14 mouse cellular contexts compared by ENCODE assay signal in genomic region chr1:156538382-156538781, GRCm38 (mm10). TPM values are rescaled to one million over a fixed set of nuclear protein-coding genes. Genes with fewer than 3 reads are reported as not detected.
DNase-seq lines count a peak whose midpoint lies in the region; ATAC-seq and TF ChIP-seq lines count a peak whose summit lies in the region.
"Had no signal": no experiment of that assay in that cellular context is flagged by ENCODE, and none has a peak within 500 bp of the region (broad histone marks: within the 10 kb centered on the region; RNA-seq: fewer than 3 reads in every experiment).

No protein-coding gene starts in this region.

- H3K27ac ChIP-seq in forebrain, embryonic 14.5 days (ENCODE audit: low read depth, low read length) = no peak overlapping the region
- H3K27ac ChIP-seq in forebrain, embryonic 15.5 days (replicated peaks) = no peak overlapping the region
- no peak overlapping the region for H3K27ac ChIP-seq in liver, postnatal 0 days (ENCODE audit: low read depth)
- H3K27ac ChIP-seq in embryonic facial prominence, embryonic 10.5 days (replicated peaks) = no peak overlapping the region
- H3K27ac ChIP-seq: heart, embryonic 15.5 days; limb, embryonic 13.5 days; midbrain, embryonic 10.5 days had no signal

- WGBS in forebrain, embryonic 14.5 days = 87% methylated on average over 3 of the region's 3 CpGs
- 91% methylated on average over 3 of the region's 3 CpGs for WGBS in forebrain, embryonic 15.5 days
- 67% methylated on average over 3 of the region's 3 CpGs for WGBS in liver, postnatal 0 days (ENCODE audit: insufficient replicate concordance)
- 81% methylated on average over 3 of the region's 3 CpGs for WGBS in embryonic facial prominence, embryonic 10.5 days

- ATAC-seq in forebrain, embryonic 14.5 days = no peak
- no peak for ATAC-seq in forebrain, embryonic 15.5 days (replicated peaks)
- no peak for ATAC-seq in liver, postnatal 0 days
- ATAC-seq: activated CD4-positive, CD25-positive, alpha-beta regulatory T cell, adult 4 months; inflammation-experienced regulatory T-cells, adult 6 months had no signal

- TF ChIP-seq CTCF in liver, postnatal 0 days (IDR thresholded peaks at IDR 0.05; ENCODE audit: low read depth) = peak; percentile 53
- peak; percentile 23 for TF ChIP-seq CTCF in E14TG2a.4 (conservative IDR thresholded peaks at IDR 0.05; ENCODE audit: low read length)

- no peaks in the 10 kb centered on the region for H3K27me3 ChIP-seq in forebrain, embryonic 14.5 days (replicated peaks; ENCODE audit: control insufficient read depth, insufficient read depth, low read length)
- no peaks in the 10 kb centered on the region for H3K27me3 ChIP-seq in forebrain, embryonic 15.5 days
- no peaks in the 10 kb centered on the region for H3K27me3 ChIP-seq in liver, postnatal 0 days (ENCODE audit: insufficient read depth, low read length)
- no peaks in the 10 kb centered on the region for H3K27me3 ChIP-seq in E14TG2a.4 (ENCODE audit: insufficient read depth, low read length)
- no peaks in the 10 kb centered on the region for H3K27me3 ChIP-seq in embryonic facial prominence, embryonic 10.5 days (replicated peaks; ENCODE audit: low read depth, poor library complexity, severe bottlenecking)
- H3K27me3 ChIP-seq: heart, embryonic 15.5 days; limb, embryonic 13.5 days had no signal

- no peak overlapping the region for H3K9ac ChIP-seq in forebrain, embryonic 14.5 days (ENCODE audit: low read length)
- H3K9ac ChIP-seq in forebrain, embryonic 15.5 days (replicated peaks) = no peak overlapping the region
- H3K9ac ChIP-seq in liver, postnatal 0 days (replicated peaks) = no peak overlapping the region
- H3K9ac ChIP-seq: heart, embryonic 15.5 days; limb, embryonic 13.5 days had no signal

- peak; percentile 19 for DNase-seq in forebrain, embryonic 14.5 days (ENCODE audit: low spot score)
- DNase-seq in liver, postnatal 0 days = no peak
- no peak for DNase-seq in liver
- peak; percentile 8 for DNase-seq in mesoderm, embryonic 11.5 days (ENCODE audit: low read depth, low spot score)
- no peak for DNase-seq in embryonic facial prominence, embryonic 10.5 days (ENCODE audit: low spot score)
- DNase-seq in layer of hippocampus, adult 8-10 months (ENCODE audit: low spot score in 2 of 2) = no peak
- DNase-seq: right cerebral cortex, postnatal 4 days had no signal

- H3K9me3 ChIP-seq in forebrain, embryonic 14.5 days (replicated peaks; ENCODE audit: control insufficient read depth, low read length) = no peaks in the 10 kb centered on the region
- no peaks in the 10 kb centered on the region for H3K9me3 ChIP-seq in forebrain, embryonic 15.5 days
- no peaks in the 10 kb centered on the region for H3K9me3 ChIP-seq in liver, postnatal 0 days (ENCODE audit: low read length)
- peaks cover 5% of the 10 kb centered on the region; the same call in 1 of the 2 replicates for H3K9me3 ChIP-seq in E14TG2a.4 (ENCODE audit: low read length)
- H3K9me3 ChIP-seq in embryonic facial prominence, embryonic 10.5 days = no peaks in the 10 kb centered on the region
- H3K9me3 ChIP-seq: heart, embryonic 15.5 days; limb, embryonic 13.5 days; midbrain, embryonic 10.5 days had no signal

- H3K4me2 ChIP-seq in forebrain, embryonic 14.5 days (ENCODE audit: low read length) = no peak overlapping the region
- H3K4me2 ChIP-seq in forebrain, embryonic 15.5 days (replicated peaks) = no peak overlapping the region
- H3K4me2 ChIP-seq in liver, postnatal 0 days (ENCODE audit: low read depth, low read length) = no peak overlapping the region
- H3K4me2 ChIP-seq: heart, embryonic 15.5 days; limb, embryonic 13.5 days had no signal

- no peak for TF ChIP-seq EP300 in liver, postnatal 0 days (IDR thresholded peaks at IDR 0.05; ENCODE audit: low read depth)

- H3K36me3 ChIP-seq in forebrain, embryonic 14.5 days (ENCODE audit: control insufficient read depth, insufficient read depth, low read length) = no peaks in the 10 kb centered on the region
- no peaks in the 10 kb centered on the region for H3K36me3 ChIP-seq in forebrain, embryonic 15.5 days
- no peaks in the 10 kb centered on the region for H3K36me3 ChIP-seq in liver, postnatal 0 days (replicated peaks; ENCODE audit: insufficient read depth, low read length)
- H3K36me3 ChIP-seq in E14TG2a.4 (ENCODE audit: insufficient read depth, low read length) = no peaks in the 10 kb centered on the region
- no peaks in the 10 kb centered on the region for H3K36me3 ChIP-seq in embryonic facial prominence, embryonic 10.5 days (replicated peaks)
- H3K36me3 ChIP-seq: heart, embryonic 15.5 days; limb, embryonic 13.5 days; midbrain, embryonic 10.5 days had no signal

- no peaks in the 10 kb centered on the region for H3K4me1 ChIP-seq in forebrain, embryonic 14.5 days (ENCODE audit: control insufficient read depth, insufficient read depth, low read length)
- no peaks in the 10 kb centered on the region for H3K4me1 ChIP-seq in forebrain, embryonic 15.5 days
- no peaks in the 10 kb centered on the region for H3K4me1 ChIP-seq in liver, postnatal 0 days (ENCODE audit: insufficient read depth)
- H3K4me1 ChIP-seq in E14TG2a.4 (replicated peaks; ENCODE audit: low read depth, low read length) = no peaks in the 10 kb centered on the region
- no peaks in the 10 kb centered on the region for H3K4me1 ChIP-seq in embryonic facial prominence, embryonic 10.5 days
- H3K4me1 ChIP-seq: heart, embryonic 15.5 days; limb, embryonic 13.5 days; midbrain, embryonic 10.5 days had no signal

- H3K4me3 ChIP-seq in forebrain, embryonic 14.5 days (ENCODE audit: low read depth, low read length) = no peak overlapping the region
- H3K4me3 ChIP-seq in forebrain, embryonic 15.5 days = no peak overlapping the region
- H3K4me3 ChIP-seq in liver, postnatal 0 days (ENCODE audit: low read depth, low read length) = no peak overlapping the region
- H3K4me3 ChIP-seq in E14TG2a.4 (replicated peaks; ENCODE audit: low read length) = no peak overlapping the region
- no peak overlapping the region for H3K4me3 ChIP-seq in embryonic facial prominence, embryonic 10.5 days
- H3K4me3 ChIP-seq: heart, embryonic 15.5 days; limb, embryonic 13.5 days; midbrain, embryonic 10.5 days had no signal

RNA-seq across cellular contexts. Expression of gene Gm10031, which starts 14.6 kb away (rescaled TPM):
- polyA plus RNA-seq in forebrain, embryonic 14.5 days (2014; fragmentation: Nextera tagmentation; extraction: Ambion mirVana) = 0.67 and 1.0 TPM in 2 replicates
- 0.57 and 0.71 TPM in 2 replicates for polyA plus RNA-seq in forebrain, embryonic 15.5 days (2015; fragmentation: Nextera tagmentation; extraction: Ambion mirVana)
- polyA plus RNA-seq in liver, postnatal 0 days (2015; fragmentation: Nextera tagmentation; extraction: Ambion mirVana) = 0.14 and 0.29 TPM in 2 replicates
- 0.40 and 0.47 TPM in 2 replicates for polyA plus RNA-seq in embryonic facial prominence, embryonic 10.5 days (2016; fragmentation: Nextera tagmentation; extraction: Ambion mirVana)
- total RNA-seq in layer of hippocampus, adult 8-10 months (2022) = 10 to 100 TPM; 39.0 to 49.4 (median 43.5) TPM

RNA-seq across cellular contexts. Expression of gene Abl2, which starts 20.2 kb away (rescaled TPM):
- polyA plus RNA-seq in forebrain, embryonic 14.5 days (2014; fragmentation: Nextera tagmentation; extraction: Ambion mirVana) = 5.7 and 8.0 TPM in 2 replicates
- 6.5 and 6.9 TPM in 2 replicates for polyA plus RNA-seq in forebrain, embryonic 15.5 days (2015; fragmentation: Nextera tagmentation; extraction: Ambion mirVana)
- polyA plus RNA-seq in liver, postnatal 0 days (2015; fragmentation: Nextera tagmentation; extraction: Ambion mirVana) = 0.88 and 0.89 TPM in 2 replicates
- 5.8 and 6.0 TPM in 2 replicates for polyA plus RNA-seq in embryonic facial prominence, embryonic 10.5 days (2016; fragmentation: Nextera tagmentation; extraction: Ambion mirVana)
- total RNA-seq in layer of hippocampus, adult 8-10 months (2022) = 10 to 100 TPM; 76.6 to 82.4 (median 79.9) TPM

Comparison
In these comparisons a context has a peak if more than half of its experiments do, and no peak if none do; other contexts are left out.
1. DNase-seq: peak in forebrain, embryonic 14.5 days (single experiment) and mesoderm, embryonic 11.5 days (single experiment); none in liver, postnatal 0 days (single experiment), liver (single experiment), embryonic facial prominence, embryonic 10.5 days (single experiment) and layer of hippocampus, adult 8-10 months (0 of 2).